Mouse (Mus musculus) G1E (cell line): ENCODE data around the gene Spink4.

Experiments
- CTCF ChIP-seq: IDR thresholded peaks from 2 replicates; pipeline ENCODE4 v1.5.1; 2012; ENCODE audit warnings: low read depth, low read length, inconsistent platforms, mixed read lengths
- GATA1 ChIP-seq: IDR thresholded peaks from 2 replicates; pipeline ENCODE4 v1.6.1; 2012; ENCODE audit warnings: borderline replicate concordance, low read length, inconsistent platforms, mixed read lengths
- TAL1 ChIP-seq: conservative IDR thresholded peaks from 2 replicates; pipeline ENCODE4 v1.6.1; 2012; ENCODE audit warnings: low read depth, low read length, inconsistent platforms, mixed read lengths

GRCm38 (mm10) chr4:40874151-40874600 lies 45.7 kb upstream of the Spink4 start:
- TF ChIP-seq CTCF (no peak), GATA1 (no peak), TAL1 (no peak)
